Mouse (Mus musculus) hindbrain, embryonic 13.5 days (tissue): ENCODE data around the gene Rabl2. TPM values are rescaled to one million over a fixed set of nuclear protein-coding genes. Genes with fewer than 3 reads are reported as not detected.

Experiments
- ATAC-seq: fragments of 200-750 bp; cut with Nextera tagmentation; 2 replicates; pipeline ENCODE4 v1.8.0; 2017; ENCODE audit warnings: moderate TSS enrichment; ENCODE audit not compliant: low FRiP score
- H3K27ac ChIP-seq: fragments of 300-500 bp; sonication (generic); 2 replicates; pipeline ENCODE4 v1.5.1; 2015; ENCODE audit warnings: inconsistent platforms, mild to moderate bottlenecking, moderate library complexity
- H3K27me3 ChIP-seq: fragments of 300-500 bp; sonication (generic); 2 replicates; pipeline ENCODE4 v1.6.1; 2015; ENCODE audit warnings: mild to moderate bottlenecking, inconsistent platforms
- H3K36me3 ChIP-seq: fragments of 300-500 bp; sonication (generic); 2 replicates; pipeline ENCODE4 v1.6.1; 2015; ENCODE audit warnings: mild to moderate bottlenecking, inconsistent platforms
- H3K4me1 ChIP-seq: fragments of 300-500 bp; sonication (generic); replicated peaks from 2 replicates; pipeline ENCODE4 v1.6.1; 2015; ENCODE audit warnings: inconsistent platforms
- H3K4me2 ChIP-seq: fragments of 300-500 bp; sonication (generic); 2 replicates; pipeline ENCODE4 v1.6.1; 2015; ENCODE audit warnings: inconsistent platforms, mild to moderate bottlenecking, moderate library complexity
- H3K4me3 ChIP-seq: fragments of 300-500 bp; sonication (generic); 2 replicates; pipeline ENCODE4 v1.5.1; 2015; ENCODE audit warnings: mild to moderate bottlenecking, inconsistent platforms
- H3K9ac ChIP-seq: fragments of 300-500 bp; sonication (generic); 2 replicates; pipeline ENCODE4 v1.6.1; 2015; ENCODE audit warnings: mild to moderate bottlenecking, inconsistent platforms
- H3K9me3 ChIP-seq: fragments of 300-500 bp; sonication (generic); 2 replicates; pipeline ENCODE4 v1.6.1; 2016; ENCODE audit warnings: inconsistent platforms
- WGBS: fragments of 180-500 bp; shearing (Covaris S2); methylation state at CpG from one replicate; pipeline ENCODE4 v1.1.7; 2015; 5-methylcytosine and 5-hydroxymethylcytosine counted together
- polyA plus RNA-seq: library from polyadenylated mRNA; unstranded; fragments of >200 nt; fragmentation: Nextera tagmentation; extraction: Ambion mirVana; gene quantifications from 2 replicates; pipeline ENCODE4 v1.2.1, GENCODE M21; 2015

Gene Rabl2
- 72.5 and 73.7 TPM in 2 replicates for polyA plus RNA-seq

DNA sequence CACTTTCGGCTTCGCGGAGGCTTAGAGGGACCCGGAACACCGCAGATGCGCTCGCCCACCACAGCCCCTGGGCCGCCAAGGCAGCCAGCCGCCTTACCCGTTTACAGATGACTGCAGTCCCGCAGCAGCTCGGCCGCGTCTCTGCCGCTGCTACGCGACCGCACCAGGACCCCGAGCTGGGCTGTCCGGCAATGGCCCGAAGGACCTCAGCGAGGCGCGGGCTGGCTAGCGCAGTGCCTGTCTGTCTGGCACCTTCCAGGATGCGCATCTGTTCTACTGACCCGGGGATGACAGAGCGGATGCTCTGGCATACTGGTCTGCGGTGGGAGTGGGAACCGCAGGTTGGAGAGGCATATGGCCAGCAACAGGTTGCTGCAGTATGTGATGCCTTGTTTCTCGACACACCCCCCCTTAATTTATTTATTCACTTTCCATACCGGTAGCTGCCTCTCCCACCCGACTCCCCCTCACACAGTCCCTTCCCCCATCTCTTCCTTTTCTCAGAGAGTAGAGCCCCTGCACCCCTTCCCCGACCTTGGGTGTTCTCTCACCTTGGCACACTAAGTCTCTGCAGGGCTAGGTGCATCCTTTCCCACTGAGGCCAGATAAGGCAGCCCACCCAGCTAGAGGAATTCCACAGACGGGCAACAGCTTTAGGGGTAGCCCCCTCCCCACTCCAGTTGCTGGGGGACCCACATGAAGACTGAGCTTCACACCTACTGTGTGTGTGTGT lies at the start of gene Rabl2:
TSS of gene Rabl2 (minus strand) at position 201 of the 733 bp plus-strand sequence.
- Histone ChIP-seq H3K27me3 (no peaks in the 10 kb centered on the region), H3K4me3 (peak within 1 kb of the TSS; percentile 61), H3K9ac (peak within 1 kb of the TSS; percentile 81), H3K9me3 (no peaks in the 10 kb centered on the region), H3K36me3 (peaks cover 16% of the 10 kb centered on the region), H3K27ac (peak within 1 kb of the TSS; percentile 83), H3K4me2 (peak within 1 kb of the TSS; percentile 79), H3K4me1 (peaks cover 29% of the 10 kb centered on the region)
- WGBS = under 1% methylated on average over 35 of the region's 35 CpGs
- ATAC-seq = peak; percentile 95

- peak; percentile 49 for ATAC-seq
- no peaks in the 10 kb centered on the region for H3K4me1 ChIP-seq
Observed at GRCm38 (mm10) chr15:89623626-89623959, 31.9 kb upstream of the Rabl2 start.

DNA sequence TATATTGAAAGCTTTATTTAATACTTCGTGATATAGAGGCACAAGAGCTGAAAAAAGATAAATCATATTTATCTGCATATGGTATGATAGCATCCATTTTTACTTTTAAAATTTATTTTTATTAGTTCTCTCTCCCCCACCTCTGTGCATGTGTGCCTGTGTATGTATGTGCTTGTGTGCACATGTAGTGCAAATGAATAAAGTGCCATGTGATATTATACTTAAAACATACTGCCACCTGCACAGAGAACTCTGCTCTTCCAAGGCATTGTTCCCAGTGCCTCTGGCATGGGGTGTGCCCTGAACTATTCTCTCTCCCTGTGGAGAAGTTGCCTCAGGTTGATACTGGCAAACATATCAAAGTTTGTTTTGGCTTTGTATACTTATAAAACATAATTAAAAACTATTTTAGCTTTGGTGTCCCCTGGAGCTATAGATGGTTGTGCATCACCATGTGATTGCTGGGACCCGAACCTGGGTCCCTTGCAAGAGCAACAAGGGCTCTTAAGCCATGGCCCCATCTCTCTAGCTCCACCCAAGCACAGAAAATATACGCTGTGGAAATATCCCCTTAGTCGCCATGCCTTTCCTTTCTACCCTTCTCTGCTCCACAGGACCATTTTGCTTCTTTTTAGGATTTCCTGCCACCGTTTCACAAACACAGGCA lies 31.4 kb upstream of the Rabl2 start:
- Histone ChIP-seq H3K9ac (no peak overlapping the region), H3K27ac (no peak overlapping the region), H3K36me3 (no peaks in the 10 kb centered on the region), H3K4me1 (no peaks in the 10 kb centered on the region), H3K9me3 (no peaks in the 10 kb centered on the region), H3K4me2 (no peak overlapping the region), H3K4me3 (no peak overlapping the region), H3K27me3 (no peaks in the 10 kb centered on the region)
- peak; percentile 39; the same call in 1 of the 2 replicates for ATAC-seq
- 72% methylated on average over 5 of the region's 5 CpGs for WGBS

More at GRCm38 (mm10) chr15:89623626-89623959, 31.9 kb upstream of the Rabl2 start:
- no peaks in the 10 kb centered on the region for H3K36me3 ChIP-seq
- H3K4me2 ChIP-seq = no peak overlapping the region
- 10% methylated on average over 6 of the region's 6 CpGs for WGBS
- no peak overlapping the region for H3K4me3 ChIP-seq
- H3K27me3 ChIP-seq = no peaks in the 10 kb centered on the region
- no peak overlapping the region for H3K27ac ChIP-seq
- no peak overlapping the region for H3K9ac ChIP-seq
- H3K9me3 ChIP-seq = no peaks in the 10 kb centered on the region

- no peaks in the 10 kb centered on the region for H3K9me3 ChIP-seq
- no peaks in the 10 kb centered on the region for H3K36me3 ChIP-seq
- no peak overlapping the region for H3K9ac ChIP-seq
- no peaks in the 10 kb centered on the region for H3K4me1 ChIP-seq
- H3K4me3 ChIP-seq = no peak overlapping the region
- peak; percentile 43; the same call in 1 of the 2 replicates for ATAC-seq
- no peak overlapping the region for H3K4me2 ChIP-seq
- WGBS = 77% methylated on average over 12 of the region's 12 CpGs
- no peaks in the 10 kb centered on the region for H3K27me3 ChIP-seq
- H3K27ac ChIP-seq = no peak overlapping the region
Observed at GRCm38 (mm10) chr15:89622312-89622958, 30.7 kb upstream of the Rabl2 start.

- H3K4me2 ChIP-seq = no peak overlapping the region
- H3K27me3 ChIP-seq = no peaks in the 10 kb centered on the region
- no peak overlapping the region for H3K27ac ChIP-seq
Observed at GRCm38 (mm10) chr15:89607888-89608287, 16.2 kb upstream of the Rabl2 start.

GRCm38 (mm10) chr15:89607480-89607879 lies 15.8 kb upstream of the Rabl2 start:
- Histone ChIP-seq H3K9ac (no peak overlapping the region), H3K4me2 (no peak overlapping the region), H3K36me3 (no peaks in the 10 kb centered on the region), H3K4me3 (no peak overlapping the region), H3K4me1 (no peaks in the 10 kb centered on the region), H3K27me3 (no peaks in the 10 kb centered on the region), H3K27ac (no peak overlapping the region), H3K9me3 (no peaks in the 10 kb centered on the region)
- no peak for ATAC-seq
- 88% methylated on average over 8 of the region's 8 CpGs for WGBS

More at GRCm38 (mm10) chr15:89607888-89608287, 16.2 kb upstream of the Rabl2 start:
- H3K4me3 ChIP-seq = no peak overlapping the region
- H3K9ac ChIP-seq = no peak overlapping the region
- no peaks in the 10 kb centered on the region for H3K4me1 ChIP-seq
- ATAC-seq = no peak
- no peaks in the 10 kb centered on the region for H3K9me3 ChIP-seq
- WGBS = 84% methylated on average over 9 of the region's 9 CpGs
- no peaks in the 10 kb centered on the region for H3K36me3 ChIP-seq

- Histone ChIP-seq H3K36me3 (no peaks in the 10 kb centered on the region), H3K27me3 (no peaks in the 10 kb centered on the region), H3K4me1 (no peaks in the 10 kb centered on the region), H3K4me3 (no peak overlapping the region), H3K27ac (no peak overlapping the region), H3K9ac (no peak overlapping the region), H3K4me2 (no peak overlapping the region), H3K9me3 (no peaks in the 10 kb centered on the region)
- ATAC-seq = no peak
- 81% methylated on average over 12 of the region's 12 CpGs for WGBS
Observed at GRCm38 (mm10) chr15:89605822-89606570, 14.3 kb upstream of the Rabl2 start.

GRCm38 (mm10) chr15:89592548-89592947 lies 825 bp upstream of the Rabl2 start:
- Histone ChIP-seq H3K4me3 (peak overlapping the region; percentile 61), H3K9ac (no peak overlapping the region), H3K36me3 (peaks cover 10% of the 10 kb centered on the region), H3K4me1 (peaks cover 29% of the 10 kb centered on the region), H3K9me3 (no peaks in the 10 kb centered on the region), H3K4me2 (peak overlapping the region; percentile 79), H3K27ac (no peak overlapping the region), H3K27me3 (no peaks in the 10 kb centered on the region)
- 41% methylated on average over 4 of the region's 4 CpGs for WGBS
- peak; percentile 37 for ATAC-seq

DNA sequence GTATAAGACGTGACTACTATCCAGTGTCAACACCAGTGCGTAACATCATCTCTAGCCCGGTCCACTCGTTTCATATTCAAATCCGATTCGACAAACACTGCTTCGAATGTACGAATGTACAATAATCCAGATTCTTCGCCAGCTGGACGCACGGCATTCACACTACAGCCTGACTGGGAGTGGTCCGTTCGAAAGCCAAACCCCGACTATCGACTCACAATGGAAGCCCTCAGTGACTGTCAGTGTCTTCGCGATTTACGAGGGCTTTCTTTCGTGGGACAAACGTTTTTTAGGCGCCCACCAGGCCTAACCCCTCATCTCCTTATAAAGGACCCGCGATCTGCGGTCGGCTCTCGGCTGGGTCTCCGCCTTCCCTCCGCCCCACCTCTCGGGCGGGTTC lies 406 bp downstream of the Rabl2 start:
- ATAC-seq = peak; percentile 21
- H3K9ac ChIP-seq = peak overlapping the region; percentile 81
- peak overlapping the region; percentile 61 for H3K4me3 ChIP-seq
- H3K9me3 ChIP-seq = no peaks in the 10 kb centered on the region
- H3K4me2 ChIP-seq = peak overlapping the region; percentile 79
- WGBS = 2% methylated on average over 30 of the region's 30 CpGs
- H3K27ac ChIP-seq = peak overlapping the region; percentile 83
- H3K27me3 ChIP-seq = no peaks in the 10 kb centered on the region
- peaks cover 29% of the 10 kb centered on the region for H3K4me1 ChIP-seq
- peaks cover 21% of the 10 kb centered on the region for H3K36me3 ChIP-seq

- 84% methylated on average over 5 of the region's 5 CpGs for WGBS
- no peaks in the 10 kb centered on the region for H3K9me3 ChIP-seq
- no peak overlapping the region for H3K9ac ChIP-seq
- no peak for ATAC-seq
- peaks cover 39% of the 10 kb centered on the region for H3K36me3 ChIP-seq
- H3K4me3 ChIP-seq = no peak overlapping the region
- peaks cover 29% of the 10 kb centered on the region for H3K4me1 ChIP-seq
- no peaks in the 10 kb centered on the region for H3K27me3 ChIP-seq
- H3K27ac ChIP-seq = no peak overlapping the region
- no peak overlapping the region for H3K4me2 ChIP-seq
Observed at GRCm38 (mm10) chr15:89589146-89589545, 2.6 kb downstream of the Rabl2 start.

GRCm38 (mm10) chr15:89585631-89586030 lies 6.1 kb downstream of the Rabl2 start:
- WGBS = 94% methylated on average over 11 of the region's 11 CpGs
- H3K4me1 ChIP-seq = peaks cover 18% of the 10 kb centered on the region
- no peak for ATAC-seq
- no peaks in the 10 kb centered on the region for H3K9me3 ChIP-seq
- peaks cover 56% of the 10 kb centered on the region for H3K36me3 ChIP-seq
- no peak overlapping the region for H3K4me3 ChIP-seq
- no peak overlapping the region for H3K27ac ChIP-seq
- no peak overlapping the region for H3K9ac ChIP-seq
- H3K4me2 ChIP-seq = no peak overlapping the region
- H3K27me3 ChIP-seq = no peaks in the 10 kb centered on the region

DNA sequence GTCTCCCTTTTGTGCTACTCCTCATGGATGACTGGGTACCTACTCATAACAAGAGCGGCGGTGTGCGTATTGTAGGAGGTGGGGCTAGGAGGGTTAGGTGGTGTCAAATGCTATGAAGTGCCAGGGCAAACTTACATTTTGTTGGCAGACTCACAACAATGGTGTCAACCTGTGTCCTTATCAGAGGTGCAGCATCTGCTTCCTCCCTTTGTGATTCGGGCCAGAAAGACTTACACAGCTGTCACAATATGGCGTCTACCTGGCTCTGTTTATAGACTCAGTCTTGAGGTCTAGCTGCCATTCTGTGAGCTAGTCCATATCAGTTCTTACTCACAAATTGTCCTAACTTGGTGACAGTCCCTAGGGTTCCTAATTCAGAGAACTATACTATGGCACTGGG lies 6.6 kb downstream of the Rabl2 start:
- H3K9me3 ChIP-seq = no peaks in the 10 kb centered on the region
- H3K4me1 ChIP-seq = peaks cover 13% of the 10 kb centered on the region
- no peak overlapping the region for H3K4me2 ChIP-seq
- H3K27ac ChIP-seq = no peak overlapping the region
- ATAC-seq = no peak
- WGBS = 70% methylated on average over 5 of the region's 5 CpGs
- H3K36me3 ChIP-seq = peaks cover 56% of the 10 kb centered on the region
- no peak overlapping the region for H3K9ac ChIP-seq
- H3K27me3 ChIP-seq = no peaks in the 10 kb centered on the region
- H3K4me3 ChIP-seq = no peak overlapping the region
